Mouse (Mus musculus) neural tube, embryonic 11.5 days (tissue): ENCODE data around the gene Msantd3. TPM values are rescaled to one million over a fixed set of nuclear protein-coding genes. Genes with fewer than 3 reads are reported as not detected.

ENCODE experiments used
- ATAC-seq: fragments of 200-750 bp; cut with Nextera tagmentation; 2 replicates; pipeline ENCODE4 v1.8.0; 2017; ENCODE audit warnings: moderate number of reproducible peaks, mild to moderate bottlenecking, moderate TSS enrichment, moderate library complexity; ENCODE audit not compliant: insufficient read depth, low FRiP score, low TSS enrichment
- DNase-seq: peaks from one replicate; pipeline ENCODE4 v3.0.0-alpha.2; 2015; ENCODE audit warnings: low spot score
- H3K27ac ChIP-seq: fragments of 300-500 bp; sonication (generic); 2 replicates; pipeline ENCODE4 v1.5.1; 2014; ENCODE audit warnings: low read depth, mild to moderate bottlenecking, low read length
- H3K27me3 ChIP-seq: fragments of 300-500 bp; sonication (generic); 2 replicates; pipeline ENCODE4 v1.6.1; 2014; ENCODE audit warnings: mild to moderate bottlenecking, low read length, mixed read lengths; ENCODE audit not compliant: control insufficient read depth, insufficient read depth
- H3K36me3 ChIP-seq: fragments of 300-500 bp; sonication (generic); 2 replicates; pipeline ENCODE4 v1.6.1; 2014; ENCODE audit warnings: mild to moderate bottlenecking, low read length, moderate library complexity, mixed read lengths; ENCODE audit not compliant: control insufficient read depth, insufficient read depth
- H3K4me1 ChIP-seq: fragments of 300-500 bp; sonication (generic); 2 replicates; pipeline ENCODE4 v1.6.1; 2014; ENCODE audit warnings: low read length, mixed read lengths; ENCODE audit not compliant: control insufficient read depth, insufficient read depth
- H3K4me2 ChIP-seq: fragments of 300-500 bp; sonication (generic); 2 replicates; pipeline ENCODE4 v1.6.1; 2014; ENCODE audit warnings: low read depth, mild to moderate bottlenecking, moderate library complexity
- H3K4me3 ChIP-seq: fragments of 300-500 bp; sonication (generic); 2 replicates; pipeline ENCODE4 v1.5.1; 2014; ENCODE audit warnings: low read depth, low read length
- H3K9ac ChIP-seq: fragments of 300-500 bp; sonication (generic); 2 replicates; pipeline ENCODE4 v1.6.1; 2014; ENCODE audit warnings: mild to moderate bottlenecking, low read length
- H3K9me3 ChIP-seq: fragments of 300-500 bp; sonication (generic); 2 replicates; pipeline ENCODE4 v1.6.1; 2016; ENCODE audit warnings: low read length; ENCODE audit not compliant: control insufficient read depth
- WGBS: fragments of 180-500 bp; shearing (Covaris S2); extraction: QIAGEN DNeasy Blood & Tissue Kit; methylation state at CpG from one replicate; pipeline ENCODE4 v1.1.7; 2014; 5-methylcytosine and 5-hydroxymethylcytosine counted together
- polyA plus RNA-seq: library from polyadenylated mRNA; unstranded; fragments of >200 nt; fragmentation: Nextera tagmentation; extraction: Ambion mirVana; gene quantifications from 2 replicates; pipeline ENCODE4 v1.2.1, GENCODE M21; 2014

The Msantd3 gene
- polyA plus RNA-seq, 1 experiment from 2014 or later: 68.3 TPM

DNA sequence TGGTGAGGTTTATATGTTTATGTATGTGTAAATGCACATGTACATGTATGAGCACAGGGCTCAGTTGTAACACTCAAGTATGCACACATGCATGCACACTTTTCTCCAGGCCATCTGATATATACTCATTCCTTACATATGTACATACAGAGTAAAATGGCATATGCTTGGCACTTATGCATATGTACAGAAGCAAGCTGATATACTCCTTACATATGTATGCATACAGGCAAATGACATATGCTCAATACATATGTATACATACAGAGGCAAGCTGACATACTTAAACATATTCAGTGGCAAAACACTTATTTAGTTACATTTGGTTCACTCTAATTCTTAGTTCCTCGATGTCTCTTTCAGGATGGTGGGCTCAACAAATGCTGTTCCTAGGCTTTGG lies 38.1 kb downstream of the Msantd3 start:
- H3K4me1 ChIP-seq: no peaks in the 10 kb centered on the region
- no peak for ATAC-seq
- H3K27ac ChIP-seq: no peak overlapping the region
- no peaks in the 10 kb centered on the region for H3K27me3 ChIP-seq
- H3K4me2 ChIP-seq: no peak overlapping the region
- no peak for DNase-seq
- 94% methylated on average over 1 of the region's 1 CpGs for WGBS
- no peaks in the 10 kb centered on the region for H3K36me3 ChIP-seq
- no peaks in the 10 kb centered on the region for H3K9me3 ChIP-seq
- no peak overlapping the region for H3K9ac ChIP-seq
- no peak overlapping the region for H3K4me3 ChIP-seq

DNA sequence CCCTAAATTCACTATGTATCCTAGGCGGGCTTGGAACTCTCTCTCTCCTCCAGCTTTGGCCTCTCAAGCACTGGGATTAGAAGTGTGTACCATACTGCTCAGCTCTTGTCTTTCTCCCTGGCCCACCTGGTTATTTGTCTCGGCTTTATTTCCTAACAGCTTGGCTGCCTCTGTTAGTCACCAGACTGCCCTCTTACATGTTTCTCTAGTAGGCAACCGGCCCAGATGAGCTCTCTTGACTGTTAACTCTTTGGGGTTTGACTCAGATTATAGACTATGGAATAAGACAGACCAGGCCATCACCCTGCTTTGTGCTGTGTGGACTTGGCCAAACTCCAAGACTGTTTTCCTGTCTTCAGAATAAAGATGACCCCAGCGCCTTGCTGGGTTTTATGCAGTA lies 38.7 kb downstream of the Msantd3 start:
- Histone ChIP-seq H3K36me3 (no peaks in the 10 kb centered on the region), H3K9me3 (no peaks in the 10 kb centered on the region), H3K4me2 (no peak overlapping the region), H3K4me3 (no peak overlapping the region), H3K9ac (no peak overlapping the region), H3K27ac (no peak overlapping the region), H3K4me1 (no peaks in the 10 kb centered on the region), H3K27me3 (no peaks in the 10 kb centered on the region)
- WGBS: 65% methylated on average over 4 of the region's 4 CpGs
- no peak for DNase-seq
- no peak for ATAC-seq

GRCm38 (mm10) chr4:48579475-48580110 lies 39.9 kb downstream of the Msantd3 start:
- ATAC-seq: no peak
- 57% methylated on average over 6 of the region's 6 CpGs for WGBS
- H3K9ac ChIP-seq: no peak overlapping the region
- H3K9me3 ChIP-seq: no peaks in the 10 kb centered on the region
- no peak overlapping the region for H3K4me3 ChIP-seq
- no peak overlapping the region for H3K27ac ChIP-seq
- H3K4me2 ChIP-seq: no peak overlapping the region
- no peak for DNase-seq
- H3K4me1 ChIP-seq: no peaks in the 10 kb centered on the region
- H3K27me3 ChIP-seq: no peaks in the 10 kb centered on the region
- no peaks in the 10 kb centered on the region for H3K36me3 ChIP-seq

- 19% methylated on average over 2 of the region's 2 CpGs for WGBS
- ATAC-seq: no peak
Measured at GRCm38 (mm10) chr4:48581201-48581600, 41.5 kb downstream of the Msantd3 start.

DNA sequence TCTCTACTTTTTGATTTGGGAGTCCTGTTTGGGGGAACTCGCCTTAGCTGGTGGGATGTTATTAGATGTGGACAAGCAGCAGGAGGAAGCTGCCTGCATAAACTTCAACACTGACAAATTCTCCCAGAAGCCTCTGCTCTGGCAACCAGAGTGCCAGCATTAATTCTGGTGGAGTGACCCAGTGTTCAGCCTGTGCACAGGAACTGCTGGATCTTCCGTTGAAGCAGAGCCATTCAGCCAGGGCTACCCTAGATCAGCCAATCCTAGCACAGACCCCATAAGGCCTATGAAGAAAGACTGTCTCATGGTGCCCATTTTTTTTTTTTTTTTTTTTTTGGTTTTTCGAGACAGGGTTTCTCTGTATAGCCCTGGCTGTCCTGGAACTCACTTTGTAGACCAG lies 42.3 kb downstream of the Msantd3 start:
- Histone ChIP-seq H3K27ac (no peak overlapping the region), H3K27me3 (no peaks in the 10 kb centered on the region), H3K36me3 (no peaks in the 10 kb centered on the region), H3K9ac (no peak overlapping the region), H3K4me2 (no peak overlapping the region), H3K4me3 (no peak overlapping the region), H3K9me3 (no peaks in the 10 kb centered on the region), H3K4me1 (no peaks in the 10 kb centered on the region)
- 79% methylated on average over 2 of the region's 3 CpGs for WGBS
- DNase-seq: no peak
- ATAC-seq: no peak

More at GRCm38 (mm10) chr4:48581201-48581600, 41.5 kb downstream of the Msantd3 start:
- Histone ChIP-seq H3K27me3 (no peaks in the 10 kb centered on the region), H3K36me3 (no peaks in the 10 kb centered on the region), H3K27ac (no peak overlapping the region), H3K9me3 (no peaks in the 10 kb centered on the region), H3K4me3 (no peak overlapping the region), H3K4me2 (no peak overlapping the region), H3K4me1 (no peaks in the 10 kb centered on the region), H3K9ac (no peak overlapping the region)
- no peak for DNase-seq

GRCm38 (mm10) chr4:48582941-48583340 lies 43.2 kb downstream of the Msantd3 start:
- Histone ChIP-seq H3K4me3 (no peak overlapping the region), H3K9ac (no peak overlapping the region), H3K27me3 (no peaks in the 10 kb centered on the region), H3K4me2 (no peak overlapping the region), H3K4me1 (no peaks in the 10 kb centered on the region), H3K27ac (no peak overlapping the region), H3K9me3 (no peaks in the 10 kb centered on the region), H3K36me3 (no peaks in the 10 kb centered on the region)
- WGBS: 46% methylated on average over 2 of the region's 2 CpGs
- ATAC-seq: no peak
- DNase-seq: no peak

DNA sequence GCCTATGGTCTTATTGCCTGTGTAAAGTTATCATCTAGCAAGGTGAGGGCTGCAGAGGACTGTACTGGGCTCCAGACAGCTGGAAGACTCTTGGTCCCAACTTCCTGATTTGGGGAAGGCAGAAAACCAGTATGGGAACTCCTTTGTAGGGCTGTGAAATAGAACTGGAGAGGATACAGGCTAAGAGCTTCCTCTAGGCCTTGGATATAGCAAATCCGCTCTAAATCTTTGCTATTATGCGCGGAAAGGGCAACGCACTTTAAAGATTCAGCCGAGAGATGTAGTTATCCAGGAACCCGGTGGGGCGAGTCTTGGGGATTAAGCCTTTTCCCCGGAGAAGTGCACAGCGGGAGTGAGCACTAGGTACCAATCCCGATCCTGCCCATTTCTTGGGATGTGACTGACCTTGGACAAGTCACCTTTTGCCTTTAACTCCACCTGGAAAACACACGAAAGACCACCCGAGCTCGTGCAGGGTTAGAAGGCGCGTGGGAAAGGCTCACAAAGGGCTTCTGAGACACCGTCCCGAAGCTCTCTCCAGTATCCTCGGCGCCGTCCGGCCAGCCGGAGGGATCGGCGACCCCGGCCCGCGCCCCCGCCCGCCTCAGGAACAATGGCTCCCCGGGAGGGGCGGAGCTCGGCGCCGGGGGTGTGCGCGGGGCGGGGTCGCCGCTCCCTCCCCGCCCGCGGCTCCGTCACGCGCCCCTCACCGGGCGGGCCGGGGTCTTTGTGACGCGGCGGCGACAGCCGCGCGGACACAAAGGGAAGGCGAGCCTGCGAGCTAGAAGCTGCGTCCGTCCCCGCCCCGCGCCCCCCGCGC lies 44.9 kb downstream of the Msantd3 start, which contains the start of gene Tmeff1:
Gene Tmeff1 (plus strand): TSS at position 754 of the 820 bp plus-strand sequence.
- under 1% methylated on average over 33 of the region's 64 CpGs for WGBS
- Histone ChIP-seq H3K4me2 (peak within 1 kb of the TSS; percentile 61), H3K4me3 (peak within 1 kb of the TSS; percentile 96), H3K27me3 (no peaks in the 10 kb centered on the region), H3K36me3 (no peaks in the 10 kb centered on the region), H3K27ac (peak within 1 kb of the TSS; percentile 98), H3K4me1 (no peaks in the 10 kb centered on the region), H3K9me3 (no peaks in the 10 kb centered on the region), H3K9ac (peak within 1 kb of the TSS; percentile 99)
- ATAC-seq (peak; percentile 88), DNase-seq (peak; percentile 88)

DNA sequence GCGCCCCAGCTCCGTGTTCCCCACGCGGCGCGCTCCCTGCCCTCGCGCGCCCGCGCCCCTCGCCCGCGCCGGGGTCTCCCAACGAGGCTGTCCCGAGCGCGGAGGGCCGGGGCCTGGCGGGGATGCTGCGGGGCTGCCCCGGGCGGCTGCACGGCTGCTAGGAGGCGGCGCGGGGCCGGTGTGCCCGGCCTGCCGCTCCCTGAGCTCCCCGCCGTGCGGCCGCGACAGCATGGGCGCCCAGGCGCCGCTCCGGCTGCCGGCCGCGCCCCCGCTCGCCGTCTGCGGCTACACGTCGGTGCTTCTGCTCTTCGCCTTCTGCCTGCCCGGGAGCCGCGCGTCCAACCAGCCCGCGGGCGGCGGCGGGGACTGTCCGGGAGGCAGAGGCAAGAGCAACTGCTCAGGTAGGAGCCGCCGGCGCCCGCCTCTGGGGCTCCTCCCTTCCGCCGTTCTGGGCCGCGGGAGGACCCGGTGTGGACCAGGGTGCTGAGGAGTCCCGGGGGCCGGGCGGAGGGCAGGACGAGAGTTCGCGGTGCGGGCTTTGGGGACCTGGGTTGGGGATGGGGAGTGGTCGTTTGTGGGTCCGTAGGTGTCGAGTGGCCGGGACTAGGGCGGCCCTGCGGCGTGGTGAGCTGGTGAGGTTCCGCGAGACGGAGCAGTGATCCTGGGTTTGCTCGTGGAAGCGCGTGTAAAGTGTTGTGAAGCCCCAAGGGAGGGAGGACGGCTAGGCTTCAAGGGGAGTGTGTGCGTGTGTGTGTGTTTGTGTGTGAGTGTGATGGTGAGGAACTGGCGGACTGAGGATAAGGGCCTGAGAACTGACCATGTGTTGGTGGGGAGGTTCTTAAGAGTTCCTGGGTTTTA lies 45.7 kb downstream of the Msantd3 start:
- Histone ChIP-seq H3K27me3 (no peaks in the 10 kb centered on the region), H3K27ac (peak overlapping the region; percentile 98), H3K4me3 (peak overlapping the region; percentile 96), H3K36me3 (no peaks in the 10 kb centered on the region), H3K4me2 (peak overlapping the region; percentile 61), H3K9me3 (no peaks in the 10 kb centered on the region), H3K9ac (peak overlapping the region; percentile 99), H3K4me1 (no peaks in the 10 kb centered on the region)
- peak; percentile 74 for DNase-seq
- under 1% methylated on average over 55 of the region's 92 CpGs for WGBS
- ATAC-seq: peak; percentile 69
